Mouse (Mus musculus) limb, embryonic 11.5 days (tissue): ENCODE measurements around the gene Cwc27. TPM values are rescaled to one million over a fixed set of nuclear protein-coding genes. Genes with fewer than 3 reads are reported as not detected.

Experiments used
- ATAC-seq: fragments of 200-750 bp; cut with Nextera tagmentation; 2 replicates; pipeline ENCODE4 v1.8.0; 2017; ENCODE audit warnings: low read depth; ENCODE audit not compliant: insufficient number of reproducible peaks, low FRiP score, low TSS enrichment
- DNase-seq: peaks from one replicate; pipeline ENCODE4 v3.0.0-alpha.2; 2015; ENCODE audit warnings: low spot score
- H3K27ac ChIP-seq: fragments of 300-500 bp; sonication (generic); replicated peaks from 2 replicates; pipeline ENCODE4 v1.5.1; 2014; ENCODE audit warnings: low read depth, mild to moderate bottlenecking, low read length
- H3K27me3 ChIP-seq: fragments of 300-500 bp; sonication (generic); 2 replicates; pipeline ENCODE4 v1.6.1; 2014; ENCODE audit warnings: mild to moderate bottlenecking, low read length, mixed read lengths; ENCODE audit not compliant: control insufficient read depth, insufficient read depth
- H3K36me3 ChIP-seq: fragments of 300-500 bp; sonication (generic); 2 replicates; pipeline ENCODE4 v1.6.1; 2014; ENCODE audit warnings: mild to moderate bottlenecking, low read length, moderate library complexity, mixed read lengths; ENCODE audit not compliant: control insufficient read depth, insufficient read depth
- H3K4me1 ChIP-seq: fragments of 300-500 bp; sonication (generic); 2 replicates; pipeline ENCODE4 v1.6.1; 2014; ENCODE audit warnings: low read length, mixed read lengths; ENCODE audit not compliant: control insufficient read depth, insufficient read depth
- H3K4me2 ChIP-seq: fragments of 300-500 bp; sonication (generic); 2 replicates; pipeline ENCODE4 v1.6.1; 2014; ENCODE audit warnings: low read depth, mild to moderate bottlenecking, moderate library complexity; ENCODE audit not compliant: severe bottlenecking
- H3K4me3 ChIP-seq: fragments of 300-500 bp; sonication (generic); 2 replicates; pipeline ENCODE4 v1.5.1; 2014; ENCODE audit warnings: low read depth, low read length
- H3K9ac ChIP-seq: fragments of 300-500 bp; sonication (generic); 2 replicates; pipeline ENCODE4 v1.6.1; 2014; ENCODE audit warnings: mild to moderate bottlenecking, low read length
- H3K9me3 ChIP-seq: fragments of 300-500 bp; sonication (generic); 2 replicates; pipeline ENCODE4 v1.6.1; 2016; ENCODE audit warnings: low read length; ENCODE audit not compliant: control insufficient read depth
- WGBS: fragments of 180-500 bp; shearing (Covaris S2); extraction: QIAGEN DNeasy Blood & Tissue Kit; methylation state at CpG from one replicate; pipeline ENCODE4 v1.1.7; 2014; 5-methylcytosine and 5-hydroxymethylcytosine counted together
- polyA plus RNA-seq: library from polyadenylated mRNA; unstranded; fragments of >200 nt; fragmentation: Nextera tagmentation; extraction: Ambion mirVana; gene quantifications from 2 replicates; pipeline ENCODE4 v1.2.1, GENCODE M21; 2014

The Cwc27 gene
- polyA plus RNA-seq = 32.2 and 35.2 TPM in 2 replicates

GRCm38 (mm10) chr13:104816635-104817571, at the start of gene Cwc27:
Gene Cwc27 (minus strand): TSS chr13:104817142.
- ATAC-seq (peak; percentile 97), DNase-seq (peak; percentile 88)
- WGBS = under 1% methylated on average over 50 of the region's 50 CpGs
- Histone ChIP-seq H3K27me3 (no peaks in the 10 kb centered on the region), H3K4me3 (peak within 1 kb of the TSS; percentile 77), H3K27ac (no peak within 1 kb of the TSS; the same call in 1 of the 2 replicates), H3K9ac (peak within 1 kb of the TSS; percentile 85), H3K4me1 (no peaks in the 10 kb centered on the region), H3K4me2 (peak within 1 kb of the TSS; percentile 64), H3K36me3 (no peaks in the 10 kb centered on the region), H3K9me3 (no peaks in the 10 kb centered on the region)

DNA sequence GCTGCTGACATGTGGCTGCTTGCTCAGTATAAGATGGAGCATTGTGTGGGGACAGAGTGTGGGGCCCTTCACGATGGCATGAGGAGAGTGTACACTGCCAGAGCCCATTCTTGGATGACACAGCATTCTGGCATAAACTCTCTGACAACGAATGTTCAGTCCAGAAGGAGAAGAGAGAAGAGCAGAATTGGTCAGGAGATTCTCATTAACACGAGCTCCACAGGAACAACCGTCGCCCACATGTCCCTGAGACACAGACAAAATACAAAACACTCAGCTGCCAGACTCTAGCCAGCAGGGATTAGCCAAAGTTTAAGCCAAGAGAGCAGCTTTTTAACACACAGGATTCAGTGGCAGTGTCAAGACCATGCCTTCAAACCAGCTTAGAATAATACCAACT, 49.8 kb upstream of the Cwc27 start:
- Histone ChIP-seq H3K9me3 (no peaks in the 10 kb centered on the region), H3K36me3 (no peaks in the 10 kb centered on the region), H3K4me1 (no peaks in the 10 kb centered on the region), H3K4me2 (no peak overlapping the region), H3K27ac (no peak overlapping the region), H3K27me3 (no peaks in the 10 kb centered on the region), H3K4me3 (no peak overlapping the region), H3K9ac (no peak overlapping the region)
- 90% methylated on average over 5 of the region's 5 CpGs for WGBS
- DNase-seq (no peak), ATAC-seq (no peak)

DNA sequence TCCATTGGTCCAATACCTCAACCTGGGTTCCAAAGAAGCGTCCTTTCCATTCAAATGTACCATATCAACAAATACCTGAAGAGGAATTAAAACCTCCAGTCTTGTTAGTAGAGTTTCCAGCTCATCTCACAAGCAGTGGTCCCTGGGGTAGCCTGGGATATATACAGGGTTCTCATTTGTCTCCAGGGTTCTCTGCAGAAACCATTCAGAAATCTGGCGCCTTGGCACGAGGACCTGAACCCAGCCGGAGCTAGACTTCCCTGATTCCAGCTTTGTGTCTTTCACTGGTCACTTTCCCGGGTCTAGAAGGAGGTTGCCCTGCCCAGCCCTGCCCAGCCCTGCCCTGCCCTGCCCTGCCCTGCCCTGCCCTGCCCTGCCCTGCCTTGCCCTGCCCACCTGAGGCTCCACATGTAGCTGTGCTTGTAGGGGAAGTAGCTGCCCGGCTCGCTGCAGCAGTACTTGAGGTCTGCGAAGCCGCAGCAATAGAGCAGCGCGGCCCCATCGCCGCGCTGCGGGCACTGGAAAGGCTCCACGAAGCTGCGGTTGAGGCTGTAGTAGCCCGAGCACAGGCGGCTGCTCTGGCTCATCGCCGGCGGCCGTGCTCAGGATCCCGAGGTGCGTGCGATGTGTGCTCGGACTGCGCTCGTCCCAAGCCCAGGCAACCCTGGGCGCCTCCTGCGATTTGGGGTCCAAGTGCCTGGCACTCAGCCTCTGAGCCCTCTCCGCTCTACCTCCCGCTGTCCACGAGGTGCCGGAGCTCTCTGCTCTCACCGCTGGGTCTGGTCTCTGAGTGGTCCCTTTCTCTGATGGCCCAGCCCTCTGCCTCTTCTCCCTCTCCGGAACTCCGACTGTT, 46.4 kb upstream of the Cwc27 start, which contains the start of gene Shisal2b:
Gene Shisal2b (minus strand): TSS at position 767 of the 853 bp plus-strand sequence.
- WGBS = 4% methylated on average over 38 of the region's 38 CpGs
- H3K27ac ChIP-seq = no peak within 1 kb of the TSS

DNA sequence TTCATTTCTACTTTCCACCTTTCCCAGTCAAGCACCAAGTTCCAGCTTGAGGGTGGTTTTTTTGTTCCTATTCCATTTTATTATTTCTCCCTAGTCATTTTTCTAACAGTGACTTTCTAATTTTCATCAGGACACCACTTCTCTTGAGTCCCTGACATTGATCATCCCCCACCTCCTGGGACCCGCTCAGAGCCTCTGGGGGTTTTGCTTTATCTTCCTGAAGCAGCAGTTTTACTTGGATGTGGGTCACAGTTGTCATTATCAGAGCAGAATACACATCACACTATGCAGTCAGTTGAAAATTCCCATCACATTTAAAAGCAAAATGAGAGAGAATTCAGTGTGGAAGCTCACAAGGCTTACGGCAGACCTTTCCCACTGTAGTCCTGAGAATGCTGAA, 36.7 kb upstream of the Cwc27 start:
- WGBS = 89% methylated on average over 2 of the region's 2 CpGs
- Histone ChIP-seq H3K4me1 (no peaks in the 10 kb centered on the region), H3K9ac (no peak overlapping the region), H3K36me3 (no peaks in the 10 kb centered on the region), H3K4me3 (no peak overlapping the region), H3K27me3 (no peaks in the 10 kb centered on the region), H3K4me2 (no peak overlapping the region), H3K27ac (no peak overlapping the region), H3K9me3 (no peaks in the 10 kb centered on the region)
- DNase-seq (no peak), ATAC-seq (no peak)

More for the DNA sequence above, 46.4 kb upstream of the Cwc27 start, which contains the start of gene Shisal2b:
- H3K4me1 ChIP-seq = no peaks in the 10 kb centered on the region
- H3K9me3 ChIP-seq = no peaks in the 10 kb centered on the region
- DNase-seq (peak; percentile 65), ATAC-seq (peak; percentile 71)
- no peaks in the 10 kb centered on the region for H3K27me3 ChIP-seq
- H3K4me2 ChIP-seq = peak within 1 kb of the TSS; percentile 84
- H3K9ac ChIP-seq = peak within 1 kb of the TSS; percentile 47
- peak within 1 kb of the TSS; percentile 37 for H3K4me3 ChIP-seq
- no peaks in the 10 kb centered on the region for H3K36me3 ChIP-seq

- Histone ChIP-seq H3K9ac (no peak overlapping the region), H3K4me1 (no peaks in the 10 kb centered on the region), H3K9me3 (no peaks in the 10 kb centered on the region), H3K27me3 (no peaks in the 10 kb centered on the region), H3K4me2 (no peak overlapping the region), H3K36me3 (no peaks in the 10 kb centered on the region), H3K27ac (no peak overlapping the region), H3K4me3 (no peak overlapping the region)
- WGBS = 89% methylated on average over 9 of the region's 13 CpGs
- no peak for DNase-seq
- ATAC-seq = no peak
Observed at GRCm38 (mm10) chr13:104843295-104844089, 26.6 kb upstream of the Cwc27 start.

DNA sequence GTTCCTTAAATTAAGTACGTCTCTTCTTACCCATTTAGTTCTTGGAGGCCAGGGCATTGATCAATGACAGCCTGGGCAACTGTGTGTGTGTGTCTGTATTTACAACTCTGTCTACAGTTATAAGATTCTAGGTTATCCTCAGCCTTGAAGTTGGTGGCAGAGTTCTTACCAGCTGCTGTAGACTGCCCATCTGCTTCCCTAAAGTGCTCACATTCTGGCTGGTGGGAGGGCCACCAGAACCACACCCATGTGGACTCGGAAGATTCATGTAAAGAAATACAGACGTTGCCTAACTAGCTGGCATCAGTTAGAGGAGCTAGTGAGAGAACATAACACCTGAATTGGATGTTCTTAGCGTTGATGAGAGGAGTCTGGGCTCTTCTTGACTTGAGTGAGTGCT, 25.0 kb upstream of the Cwc27 start:
- H3K27me3 ChIP-seq = no peaks in the 10 kb centered on the region
- H3K9me3 ChIP-seq = no peaks in the 10 kb centered on the region
- H3K4me2 ChIP-seq = no peak overlapping the region
- no peak overlapping the region for H3K4me3 ChIP-seq
- DNase-seq = no peak
- H3K36me3 ChIP-seq = no peaks in the 10 kb centered on the region
- H3K27ac ChIP-seq = no peak overlapping the region
- WGBS = 66% methylated on average over 4 of the region's 4 CpGs
- ATAC-seq = no peak
- H3K9ac ChIP-seq = no peak overlapping the region
- H3K4me1 ChIP-seq = no peaks in the 10 kb centered on the region

DNA sequence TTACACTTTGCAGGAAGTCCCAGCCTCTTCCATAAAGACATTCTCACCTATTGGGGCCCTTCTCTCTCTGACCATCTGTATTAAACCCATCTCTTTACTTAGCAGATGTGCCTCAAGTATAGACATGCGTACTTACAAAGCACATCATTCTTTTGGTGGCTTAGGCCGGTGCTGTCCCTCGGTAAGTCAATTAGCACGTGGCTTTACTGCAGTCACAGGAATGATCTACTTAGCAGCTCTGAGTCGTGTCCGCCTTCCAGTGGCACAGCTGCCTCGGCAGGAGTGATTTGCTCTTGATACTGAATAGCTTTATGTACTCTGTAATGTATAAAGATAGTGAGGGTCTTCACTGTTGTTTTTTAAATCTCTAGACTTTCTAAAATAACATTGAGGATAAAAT, 20.7 kb upstream of the Cwc27 start:
- Histone ChIP-seq H3K4me3 (no peak overlapping the region), H3K27ac (no peak overlapping the region), H3K9ac (no peak overlapping the region), H3K27me3 (no peaks in the 10 kb centered on the region), H3K4me1 (no peaks in the 10 kb centered on the region), H3K4me2 (no peak overlapping the region), H3K36me3 (peaks cover 2% of the 10 kb centered on the region; the same call in 1 of the 2 replicates), H3K9me3 (no peaks in the 10 kb centered on the region)
- 78% methylated on average over 7 of the region's 7 CpGs for WGBS
- ATAC-seq = no peak
- DNase-seq = no peak
